Mouse (Mus musculus) spleen, postnatal 14 days (tissue): ENCODE results near the gene Zfp202.
"Not testable (repeated sequence)": the region's sequence is repeated elsewhere in the genome, so short reads cannot be mapped to it uniquely, and the experiment has no call there.

Experiments
- DNase-seq, 2 experiments: peaks; one replicate each; pipeline ENCODE4 v3.0.0; 2021 to 2022; ENCODE audit warnings: low spot score in 2 of 2

The Zfp202 gene

DNA sequence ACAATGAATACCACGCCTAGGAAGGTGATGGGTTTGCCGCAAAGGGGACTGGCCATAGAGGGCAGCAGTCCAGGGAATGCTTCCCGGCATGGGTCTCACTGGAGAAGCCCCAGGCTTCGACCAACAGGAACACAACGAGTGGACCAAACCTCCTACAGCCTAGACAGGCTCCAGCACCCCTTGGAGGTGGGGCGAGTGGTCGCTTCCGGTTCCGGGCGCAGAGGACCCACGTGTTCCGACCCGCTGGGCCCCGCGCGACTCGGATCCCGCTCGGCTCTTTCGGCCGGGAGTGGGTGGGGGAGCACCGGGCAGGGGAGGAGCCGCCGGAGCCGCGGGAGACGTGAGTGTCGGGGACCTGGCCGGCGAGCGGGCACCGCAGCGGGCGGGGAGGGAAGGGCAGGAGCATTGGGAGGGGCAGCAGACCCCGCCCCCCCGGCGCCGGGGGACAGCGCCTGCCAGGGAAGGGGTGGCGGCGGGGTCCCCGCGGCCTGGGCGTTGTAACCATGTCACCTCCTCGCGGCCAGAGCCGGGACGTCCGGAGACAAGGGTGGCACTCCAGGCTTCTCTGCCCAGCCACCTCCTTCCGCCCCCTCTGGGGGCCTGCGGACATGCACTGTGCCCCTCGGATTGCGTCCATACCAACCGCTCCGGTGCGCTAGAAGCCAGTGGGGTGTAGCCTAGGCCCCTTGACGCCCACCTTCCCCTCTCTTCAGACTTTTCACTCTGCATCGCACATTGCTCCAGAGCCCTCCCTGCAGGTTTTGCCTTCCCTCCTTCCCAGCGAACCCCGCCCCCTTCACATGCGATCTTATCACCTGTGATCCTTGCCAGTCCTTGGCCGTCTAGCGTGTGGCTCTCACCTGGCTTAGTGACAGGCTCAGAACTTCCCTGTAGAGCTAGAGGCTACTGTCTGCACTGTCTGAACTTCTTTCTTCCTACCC is at the start of gene Zfp202:
TSS of gene Zfp202 (plus strand) at position 219 of the 941 bp plus-strand sequence.
- DNase-seq = peak; percentile 14 to 57

DNA sequence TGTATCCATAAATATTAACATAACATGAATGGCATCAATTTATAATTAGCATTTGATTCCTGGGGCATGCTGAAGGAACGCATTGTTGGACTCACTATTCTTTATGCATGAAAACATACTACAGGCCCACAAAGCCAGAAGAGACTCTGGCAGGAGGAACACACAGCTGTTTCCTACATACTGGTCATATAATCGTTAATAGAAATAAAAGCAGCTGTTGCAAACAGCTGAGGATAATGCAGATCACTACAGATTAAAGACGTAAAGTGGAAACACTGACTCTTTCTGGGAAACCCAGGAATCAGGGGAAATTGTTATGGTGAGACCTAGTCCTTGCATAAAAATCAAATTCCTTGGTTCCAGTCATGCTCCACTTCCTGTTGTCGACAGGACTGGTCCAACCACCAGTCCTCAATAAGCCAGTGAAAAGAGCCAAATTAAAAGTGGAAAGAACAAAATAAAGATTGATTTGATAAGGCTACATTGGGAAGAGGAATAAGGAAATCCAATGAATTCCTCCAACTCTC is 36.9 kb upstream of the Zfp202 start:
- no peak for DNase-seq

DNA sequence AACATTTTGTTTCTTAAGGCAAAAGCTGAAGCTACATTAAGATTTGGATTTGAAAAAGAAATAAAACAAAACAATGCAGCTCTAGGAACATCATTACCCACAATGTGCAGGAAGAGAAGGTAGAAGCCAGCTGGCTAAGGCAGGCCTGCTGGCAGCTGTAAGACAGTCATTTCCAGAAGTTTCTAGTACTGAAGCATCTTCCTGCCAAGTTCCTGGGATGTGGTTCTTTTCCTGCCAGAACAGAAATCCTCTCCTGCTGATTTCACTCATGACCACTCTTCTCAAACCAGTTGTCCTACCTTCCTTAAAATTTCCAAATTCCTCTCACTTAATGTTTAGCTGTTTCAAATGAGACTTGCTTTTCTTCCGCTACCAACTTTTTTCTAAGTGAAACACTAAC is 25.7 kb upstream of the Zfp202 start:
- DNase-seq = no peak

DNA sequence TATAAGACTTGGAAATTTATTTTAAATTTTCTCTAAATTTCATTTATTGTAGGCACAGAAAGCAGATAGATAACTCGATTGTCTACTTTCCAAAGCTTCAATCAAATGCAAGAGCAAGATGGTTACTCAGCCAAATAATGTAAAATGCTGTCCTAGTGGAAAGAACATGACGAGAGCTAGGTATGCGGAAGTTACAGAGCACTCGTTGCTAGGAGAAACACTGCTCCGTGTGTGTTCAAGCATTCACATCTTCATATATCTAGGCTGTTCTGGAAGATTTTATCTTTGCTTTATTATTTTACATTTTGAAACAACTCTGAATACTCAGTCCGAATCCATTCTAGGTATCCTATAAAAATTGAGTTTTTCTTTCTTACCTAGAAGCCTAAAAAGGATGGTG is 15.1 kb upstream of the Zfp202 start:
- no peak for DNase-seq

DNA sequence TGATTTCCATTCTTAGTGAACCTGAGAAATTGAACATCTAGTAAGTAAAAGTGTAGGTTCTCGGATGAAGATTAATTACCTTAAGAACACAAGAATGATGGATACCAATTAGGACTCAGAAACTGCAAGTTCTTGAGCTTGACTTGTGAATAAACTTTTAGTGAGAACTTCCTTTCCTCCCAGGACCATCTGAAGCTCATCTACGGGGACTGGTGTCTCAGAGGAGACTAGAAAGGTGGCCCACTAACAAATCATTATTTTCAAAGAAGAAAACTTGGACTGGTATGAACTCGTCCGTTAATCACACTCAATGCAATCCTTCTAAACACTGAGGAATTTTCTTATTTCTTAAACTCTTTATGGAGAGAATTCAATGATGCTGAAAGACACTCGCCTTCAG is 11.5 kb upstream of the Zfp202 start, which contains the start of gene Olfr986:
TSS of gene Olfr986 (plus strand) at position 301 of the 400 bp plus-strand sequence.
- DNase-seq = no peak

DNA sequence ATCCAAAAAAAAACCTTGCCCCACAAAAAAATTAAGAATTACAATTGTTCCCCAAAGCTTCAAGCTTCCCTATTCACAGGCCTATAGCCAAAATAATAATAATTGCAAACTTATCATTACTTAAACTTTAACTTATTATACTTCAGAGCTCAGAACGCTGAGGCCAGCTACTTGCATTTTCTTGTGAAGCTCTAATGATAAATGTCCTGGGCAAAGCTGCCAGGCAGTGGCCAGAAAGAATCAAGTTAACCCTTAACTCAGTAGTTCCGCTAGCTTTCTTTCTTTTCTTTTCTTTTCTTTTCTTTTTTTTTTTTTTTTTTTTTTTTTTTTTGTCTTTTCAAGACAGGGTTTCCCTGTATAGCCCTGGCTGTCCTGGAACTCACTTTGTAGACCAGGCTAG is 7.0 kb upstream of the Zfp202 start:
- not testable (repeated sequence) for DNase-seq

DNA sequence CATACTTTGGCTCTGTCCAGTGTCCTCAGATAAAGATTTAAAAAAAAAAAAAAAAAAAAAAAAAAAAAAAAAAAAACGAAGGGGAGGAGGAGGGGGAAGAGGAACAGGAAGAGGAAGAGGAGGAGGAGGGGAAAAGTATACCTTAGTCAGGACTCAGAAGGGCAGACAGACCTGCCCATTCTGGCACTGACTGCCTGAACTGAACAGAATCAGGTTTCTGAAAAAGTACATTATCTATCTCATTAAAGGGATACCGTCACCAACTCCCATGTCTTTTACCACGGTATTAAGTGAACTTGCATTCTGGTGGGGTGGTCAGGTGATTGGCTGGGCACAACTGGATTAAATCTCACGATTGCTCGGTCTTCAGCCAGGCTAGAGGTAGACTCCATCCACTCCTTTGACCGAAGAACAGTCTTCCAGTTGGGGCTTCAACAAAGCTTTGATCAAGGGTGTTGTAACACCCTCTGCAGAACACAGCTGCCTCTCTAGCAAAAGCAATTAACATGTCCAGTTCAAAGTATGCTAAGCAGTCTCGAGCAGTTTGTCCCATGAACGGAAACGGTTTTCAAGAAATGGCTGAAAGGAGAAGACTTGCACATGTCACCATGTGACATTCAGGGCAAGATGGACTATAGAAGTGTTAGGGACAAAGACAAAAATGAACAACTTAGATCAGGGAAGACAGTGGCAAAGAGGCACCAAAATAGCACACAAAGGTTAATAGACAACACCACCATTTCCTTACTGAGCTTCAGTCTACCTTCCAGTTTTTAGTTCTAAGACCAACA is 835 bp upstream of the Zfp202 start:
- no peak for DNase-seq

DNA sequence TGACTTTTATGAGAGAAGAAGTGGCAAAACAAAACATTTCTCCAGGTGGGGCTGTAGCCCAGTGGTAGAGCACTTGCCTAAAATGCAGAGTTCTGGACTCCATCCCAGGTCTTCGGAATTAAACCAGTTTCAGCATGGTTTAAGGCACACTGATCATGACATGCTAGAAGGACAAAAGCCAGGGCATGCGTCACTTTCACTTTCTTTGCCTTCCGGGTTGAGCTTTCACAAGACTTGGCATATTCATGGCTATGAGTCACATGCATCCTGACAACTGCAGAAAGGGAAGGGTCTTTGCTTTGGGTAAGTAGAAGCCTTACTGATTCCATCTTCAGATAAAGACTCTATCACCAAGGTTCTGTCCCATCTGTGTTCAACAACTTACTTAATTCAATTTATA is 3.9 kb downstream of the Zfp202 start:
- no peak for DNase-seq

DNA sequence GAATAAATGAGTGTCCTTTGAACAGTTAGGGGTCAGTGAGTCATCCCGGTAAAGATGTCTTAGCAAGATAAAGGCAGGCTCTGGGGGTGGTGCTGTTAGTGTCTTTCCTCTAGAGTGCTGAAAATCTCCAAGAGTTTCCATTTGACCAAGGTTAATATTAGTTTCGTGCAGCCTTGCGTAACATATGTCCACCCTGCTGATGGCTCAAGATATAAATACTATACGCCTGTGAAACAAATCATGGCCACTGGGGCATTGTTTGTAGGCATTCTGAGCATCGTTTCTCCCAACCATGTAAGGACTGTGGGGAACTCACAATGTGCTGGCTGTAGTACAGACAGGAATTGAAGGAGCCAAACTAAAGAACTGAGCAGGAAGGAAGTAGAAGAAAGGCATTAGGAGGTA is 14.4 kb downstream of the Zfp202 start:
- no peak for DNase-seq

DNA sequence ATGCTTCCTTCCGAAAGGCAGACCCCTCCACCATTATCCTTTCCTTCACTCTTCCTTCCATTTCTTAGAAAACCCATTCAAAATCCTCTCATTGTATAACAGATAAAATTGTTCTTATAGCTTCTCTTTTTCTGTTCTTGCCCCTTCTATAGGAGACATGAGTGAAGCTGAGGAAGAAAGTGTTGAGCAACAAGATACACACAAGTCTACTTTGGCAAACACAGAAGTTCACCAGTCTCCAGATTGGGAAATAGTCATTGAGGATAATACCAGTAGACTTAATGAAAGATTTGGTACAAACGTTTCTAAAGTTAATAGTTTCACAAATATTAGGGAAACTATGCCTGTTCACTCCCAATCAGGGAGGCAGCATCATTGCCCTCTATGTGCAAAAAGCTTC is 18.6 kb downstream of the Zfp202 start:
- DNase-seq = no peak

DNA sequence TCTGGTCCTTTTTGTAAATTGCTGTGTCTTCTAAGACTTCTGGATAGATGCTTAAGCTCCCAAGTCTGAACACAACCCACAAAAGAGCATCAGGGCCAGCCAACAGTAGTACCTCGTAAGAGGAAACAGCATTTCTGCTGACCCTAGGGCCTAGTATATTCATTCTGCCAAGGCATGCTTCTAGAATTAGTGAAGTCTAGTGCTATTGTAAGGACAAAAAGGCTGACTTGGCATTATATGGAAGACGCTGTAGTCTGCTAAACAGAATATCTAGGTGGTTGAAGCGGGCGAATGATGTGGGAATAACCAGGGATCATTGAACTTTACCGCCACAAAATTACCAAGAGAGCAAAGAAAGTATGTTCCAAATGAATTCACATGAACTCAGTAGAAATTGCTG is 21.9 kb downstream of the Zfp202 start:
- DNase-seq = no peak

DNA sequence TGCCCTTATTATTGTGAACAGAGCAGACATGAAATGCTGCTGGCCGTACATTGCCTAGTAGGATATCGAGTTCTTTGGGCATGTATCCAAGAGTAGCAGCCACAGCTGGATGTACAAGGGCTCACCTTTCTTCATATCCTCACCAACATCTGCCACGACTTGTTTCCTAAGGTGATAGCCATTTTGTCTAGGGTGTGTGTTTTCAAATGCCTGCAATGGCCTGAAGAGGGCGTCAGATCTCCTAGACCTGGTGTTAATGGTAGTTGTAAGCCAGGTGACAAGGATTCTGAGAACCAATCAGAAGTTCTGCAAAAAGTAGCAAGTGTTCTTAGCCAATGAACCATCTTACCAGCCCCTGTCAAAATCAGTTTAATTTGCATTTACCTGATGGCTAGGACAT is 24.5 kb downstream of the Zfp202 start:
- DNase-seq = no peak

DNA sequence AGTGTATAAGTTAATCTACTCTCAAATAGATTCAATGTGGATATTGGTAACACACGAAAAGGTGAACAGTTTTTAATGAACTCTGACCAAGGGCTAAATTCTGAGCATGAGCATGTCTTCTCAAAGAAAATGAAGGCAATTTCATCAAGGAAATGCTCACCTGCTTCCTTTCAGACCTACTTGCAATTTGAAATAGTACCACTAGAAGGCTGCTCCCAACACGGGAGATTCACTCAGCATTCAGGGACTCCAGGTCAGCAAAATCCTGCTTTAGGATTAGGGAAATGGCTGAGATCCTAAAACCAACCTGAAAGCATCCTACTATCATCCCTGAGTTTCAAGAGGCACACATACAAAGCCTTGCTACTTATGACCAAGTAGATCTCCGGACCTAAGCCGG is 32.2 kb downstream of the Zfp202 start:
- no peak for DNase-seq

DNA sequence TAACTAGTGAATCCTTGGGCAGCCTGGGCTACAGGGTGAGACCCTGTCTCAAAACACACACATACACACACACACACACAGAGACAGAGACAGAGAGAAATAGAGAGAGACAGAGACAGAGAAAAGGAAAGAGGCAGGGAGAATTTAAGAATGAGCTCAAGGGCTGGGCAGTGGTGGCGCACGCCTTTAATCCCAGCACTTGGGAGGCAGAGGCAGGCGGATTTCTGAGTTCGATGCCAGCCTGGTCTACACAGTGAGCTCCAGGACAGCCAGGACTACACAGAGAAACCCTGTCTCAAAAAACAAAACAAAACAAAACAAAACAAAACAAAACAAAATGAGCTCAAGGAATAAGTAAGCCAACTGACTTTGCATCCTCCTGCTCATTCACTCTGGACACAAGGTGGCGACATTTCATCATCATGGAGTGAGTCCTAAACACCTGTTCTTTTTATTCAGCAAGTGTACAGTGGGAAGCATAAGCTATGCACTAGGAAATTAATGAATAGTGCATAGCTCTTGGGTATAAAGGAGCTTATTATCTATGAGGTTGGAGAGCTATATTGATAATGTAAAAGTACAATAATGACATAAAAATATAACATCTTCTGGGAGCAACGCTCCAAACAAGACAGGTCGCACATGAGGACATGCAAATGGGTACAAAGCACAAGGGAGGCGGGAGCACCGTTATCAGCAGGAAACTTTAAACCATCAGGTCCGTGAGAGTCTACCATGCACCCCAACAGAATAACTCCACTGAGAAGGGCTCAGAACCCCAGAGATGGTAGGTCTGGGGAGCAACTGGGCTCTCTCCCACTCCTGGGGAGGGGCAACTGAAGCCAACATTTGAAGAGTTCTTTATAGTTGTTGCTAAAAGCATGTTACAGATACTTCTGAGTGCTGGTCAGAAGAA is 36.0 kb downstream of the Zfp202 start:
- DNase-seq = no peak

DNA sequence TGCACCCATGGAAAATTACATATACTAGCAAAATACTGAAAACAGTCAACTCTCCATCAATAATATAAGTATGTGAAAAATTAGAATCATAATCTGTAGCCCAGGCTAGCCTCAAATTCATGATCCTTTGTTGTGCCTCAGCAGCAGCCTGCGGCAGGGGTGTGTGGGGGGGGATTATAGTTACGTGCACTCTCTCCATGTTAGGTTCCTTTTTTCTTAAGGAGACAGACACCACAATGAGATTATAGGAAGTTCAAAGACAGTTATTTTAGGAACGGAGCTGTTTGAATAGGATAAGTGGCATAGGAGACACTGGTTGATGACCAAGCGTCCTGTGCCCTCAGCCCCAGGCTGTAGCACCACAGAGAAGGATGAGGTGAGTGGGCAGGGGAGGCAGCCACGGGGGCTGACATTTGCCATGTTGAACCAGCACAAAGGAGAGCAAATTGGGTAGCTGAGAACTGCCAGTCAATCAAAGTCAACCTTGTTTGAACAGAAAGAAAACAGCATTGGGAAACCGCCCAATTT is 36.8 kb downstream of the Zfp202 start:
- DNase-seq = no peak

DNA sequence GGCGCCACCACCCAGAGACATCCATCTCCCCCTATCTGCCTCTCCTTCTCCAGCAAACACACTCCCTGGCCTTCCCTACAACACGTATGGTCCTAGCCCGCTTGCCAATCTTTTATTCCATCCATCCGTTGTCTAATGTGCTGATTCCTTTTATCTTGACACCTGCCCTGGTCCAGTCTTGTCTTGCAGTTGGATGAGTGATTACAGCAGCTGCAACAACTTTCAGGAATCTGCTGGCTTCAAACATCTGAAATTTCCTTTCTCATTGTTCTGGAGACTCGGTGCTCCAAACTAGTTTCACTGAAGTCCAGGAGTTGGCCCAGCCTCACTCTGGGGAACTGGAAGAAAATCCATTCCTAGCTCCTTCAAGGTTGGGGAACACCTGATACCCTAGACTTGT is 37.4 kb downstream of the Zfp202 start:
- no peak for DNase-seq

DNA sequence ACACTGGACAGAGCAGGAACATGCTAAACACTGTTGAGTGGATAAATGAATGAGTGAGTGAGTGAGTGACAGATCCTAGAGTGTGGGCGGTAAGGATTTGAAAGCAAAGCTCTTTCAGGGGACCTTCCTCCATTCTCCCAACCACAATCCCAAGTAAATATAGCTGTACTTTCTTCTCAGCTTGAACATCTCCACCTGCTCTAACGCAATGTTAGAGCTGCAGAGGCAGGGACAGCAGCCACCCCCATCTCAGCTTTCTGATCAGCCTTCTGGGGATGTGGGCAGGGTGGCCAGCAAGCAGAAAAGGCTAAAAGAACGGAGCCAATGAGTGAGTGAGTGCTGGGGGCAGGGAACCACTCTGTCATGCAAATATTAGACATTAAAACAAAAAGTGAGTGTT is 38.9 kb downstream of the Zfp202 start:
- DNase-seq = no peak

DNA sequence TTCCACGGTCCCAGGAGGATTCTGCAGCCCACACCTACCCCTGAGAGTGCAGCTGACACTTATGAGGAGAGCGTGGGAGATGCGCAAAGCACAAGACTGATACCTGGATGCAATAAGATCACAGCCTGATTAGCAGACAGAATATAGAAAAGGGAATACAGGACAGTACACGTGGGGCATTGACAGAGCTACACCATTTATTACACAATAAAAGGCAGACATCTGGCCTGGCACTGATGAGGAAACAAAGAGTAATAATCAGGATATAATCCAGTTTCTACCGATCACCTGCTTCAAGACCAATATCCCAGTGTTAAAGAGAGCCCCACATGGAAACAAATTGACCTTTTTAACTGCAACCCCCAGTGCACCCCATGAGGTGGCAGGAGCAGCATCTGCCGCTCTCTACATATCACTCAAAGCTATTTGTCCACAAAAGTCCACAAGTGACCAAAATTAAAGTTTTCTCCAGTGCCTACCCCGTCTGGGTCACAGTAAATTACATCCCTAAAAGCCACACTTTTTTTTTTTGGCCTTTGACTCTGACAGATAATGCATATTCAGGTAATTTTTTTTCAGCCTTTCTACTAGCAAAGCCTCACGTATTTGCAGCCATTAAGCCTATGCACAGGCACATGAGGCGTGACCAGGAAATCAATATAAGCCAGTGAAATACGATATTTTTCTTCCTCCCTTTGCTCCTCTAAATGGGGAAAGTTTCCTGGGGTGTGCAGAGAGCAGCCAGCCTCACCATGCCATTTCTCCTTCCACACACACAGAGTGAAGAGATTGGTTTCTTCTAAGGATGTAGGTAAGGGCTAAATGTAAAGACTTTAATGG is 42.3 kb downstream of the Zfp202 start:
- DNase-seq = no peak

DNA sequence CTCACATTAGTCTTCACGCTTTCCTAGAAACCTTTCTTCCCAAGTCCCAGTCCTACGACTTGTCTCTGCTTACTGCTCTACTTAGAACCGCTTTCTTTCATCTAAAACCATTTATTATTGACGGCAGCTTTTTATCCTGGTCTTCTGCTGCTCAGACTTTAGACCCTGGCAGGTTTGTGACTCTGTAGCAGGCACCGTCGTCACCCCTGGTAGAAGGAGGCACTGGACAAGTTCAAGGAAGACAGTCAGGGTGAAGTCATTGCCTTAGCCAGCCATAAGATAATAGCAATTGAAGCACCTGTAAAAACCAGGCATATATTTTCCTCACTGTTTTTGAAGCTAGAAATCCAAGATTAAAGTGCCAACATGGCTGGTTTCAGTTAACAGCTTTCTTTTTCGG is 43.1 kb downstream of the Zfp202 start:
- no peak for DNase-seq

DNA sequence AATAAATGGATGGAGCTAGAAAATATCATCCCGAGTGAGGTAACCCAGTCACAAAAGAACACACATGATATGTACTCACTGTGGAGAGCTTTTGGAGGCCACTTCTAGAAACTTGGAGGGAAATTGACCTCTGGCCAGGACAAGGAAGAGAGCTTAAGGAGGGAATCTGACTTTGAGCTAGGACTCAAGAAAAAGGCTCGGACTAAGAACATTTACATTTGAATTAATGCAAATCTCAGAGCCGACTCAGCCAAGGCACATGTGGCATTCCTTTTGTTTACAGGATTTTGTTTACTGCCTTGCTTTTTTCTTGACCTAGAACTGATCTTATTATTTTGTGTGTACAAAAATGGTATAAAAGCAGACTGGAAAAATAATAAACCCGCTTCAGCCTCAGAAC is 47.6 kb downstream of the Zfp202 start:
- DNase-seq = no peak
